Mouse (Mus musculus) T-helper 2 cell (primary cell): ENCODE data around the gene Drd3.

Source experiments
- in situ Hi-C: fragments of 300-600 bp; cut with MboI, MseI; formaldehyde crosslinking; loops from one replicate; pipeline ENCODE4 v1.15.1; 2025; ENCODE audit warnings: high pct_unique_total_duplicates

Drd3 gene

DNA sequence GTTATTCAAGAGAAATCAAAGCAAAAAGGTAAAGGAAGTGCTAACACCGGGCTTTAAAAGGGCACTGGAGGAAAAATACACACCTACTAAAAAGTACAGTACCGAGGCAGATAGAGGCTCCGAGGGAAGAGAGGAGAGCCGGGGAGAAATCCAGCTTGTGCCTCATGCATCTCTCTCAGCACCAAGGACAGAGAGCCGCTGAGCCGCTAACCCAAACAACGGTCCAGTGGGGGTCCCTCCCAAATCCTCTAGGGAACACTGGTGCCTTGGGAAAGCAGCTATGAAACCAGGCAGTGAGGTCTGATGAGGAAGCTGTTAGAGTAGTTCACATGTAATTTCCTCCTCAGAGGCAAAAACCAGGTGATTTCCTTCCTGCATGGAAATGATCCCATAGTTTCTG is at the start of gene Drd3:
Gene Drd3, plus strand, starts transcription at position 276 of the 400 bp plus-strand sequence.
- in situ Hi-C loops: no loop called here

- in situ Hi-C loops: no loop called here
Measured at GRCm38 (mm10) chr16:43708335-43709061, 45.3 kb upstream of the Drd3 start.

GRCm38 (mm10) chr16:43709062-43709413 is 44.8 kb upstream of the Drd3 start:
- in situ Hi-C loops: no loop called here

DNA sequence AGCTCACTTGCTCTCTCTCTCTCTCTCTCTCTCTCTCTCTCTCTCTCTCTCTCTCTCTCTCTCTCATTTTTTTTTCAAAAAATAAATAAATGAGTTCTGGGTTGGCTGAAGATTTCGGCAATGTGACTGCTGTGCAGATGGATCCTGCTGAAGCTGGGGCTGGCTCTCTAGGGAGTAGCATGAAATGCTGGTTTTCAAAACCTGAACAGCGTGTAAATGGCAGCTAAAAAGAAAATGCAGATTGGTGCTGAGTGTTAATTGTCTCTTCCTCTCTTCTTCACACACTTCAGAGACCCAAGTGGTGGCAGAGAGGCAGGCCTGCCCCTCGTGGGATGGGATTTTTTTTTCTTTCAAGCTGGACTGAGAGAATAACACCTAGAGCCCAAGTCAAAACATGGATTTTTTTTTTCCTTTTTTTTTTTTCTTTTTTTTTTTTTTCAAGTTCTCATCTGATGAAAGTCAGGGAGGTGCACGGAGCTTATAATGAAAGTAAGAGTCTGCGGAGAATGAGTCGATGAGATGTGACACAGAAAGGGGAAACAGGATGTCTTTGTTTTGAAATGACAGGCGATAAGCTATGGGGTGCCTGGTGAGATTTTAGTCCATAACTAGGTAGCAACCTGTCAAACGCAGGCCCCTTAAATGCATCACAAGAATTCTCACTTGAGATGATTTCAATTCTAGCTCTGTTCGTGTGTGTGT is 44.2 kb upstream of the Drd3 start:
- in situ Hi-C loops: no loop called here

DNA sequence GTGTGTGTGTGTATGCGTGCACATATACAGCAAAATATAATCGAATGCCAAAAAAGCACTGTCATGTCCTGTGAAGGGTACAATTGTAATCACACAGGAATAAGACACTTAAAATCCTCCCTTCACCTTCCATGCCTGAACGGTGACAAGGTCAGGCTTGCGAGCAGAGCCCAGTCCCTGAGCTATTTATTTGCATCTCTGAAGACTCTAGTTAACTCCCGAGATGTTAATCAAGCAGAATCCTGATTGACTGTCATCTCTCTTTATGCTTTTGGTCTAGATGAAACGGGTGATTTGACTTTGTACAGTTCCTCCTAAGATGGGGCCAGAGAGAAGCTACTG is 43.7 kb upstream of the Drd3 start:
- in situ Hi-C loops: no loop called here

DNA sequence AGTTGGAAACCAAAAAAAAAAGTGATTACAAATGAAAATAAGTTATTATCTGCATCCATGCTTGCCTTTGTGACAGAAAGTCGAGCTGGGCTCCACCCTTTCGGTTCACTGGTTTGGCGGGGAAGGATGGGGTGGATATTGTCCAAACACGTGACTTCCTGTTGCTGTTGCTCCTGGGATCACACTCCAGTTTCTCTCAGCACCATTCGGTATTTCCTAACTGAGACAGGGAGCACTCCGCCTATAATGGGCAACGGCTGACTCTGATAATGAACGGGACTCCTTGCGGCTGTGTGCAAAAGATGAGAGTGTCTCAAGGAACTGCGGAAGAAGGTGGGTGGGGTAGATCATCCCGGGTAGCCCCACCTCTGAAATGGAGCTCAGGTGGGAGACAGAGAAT is 43.2 kb upstream of the Drd3 start:
- in situ Hi-C loops: no loop called here

DNA sequence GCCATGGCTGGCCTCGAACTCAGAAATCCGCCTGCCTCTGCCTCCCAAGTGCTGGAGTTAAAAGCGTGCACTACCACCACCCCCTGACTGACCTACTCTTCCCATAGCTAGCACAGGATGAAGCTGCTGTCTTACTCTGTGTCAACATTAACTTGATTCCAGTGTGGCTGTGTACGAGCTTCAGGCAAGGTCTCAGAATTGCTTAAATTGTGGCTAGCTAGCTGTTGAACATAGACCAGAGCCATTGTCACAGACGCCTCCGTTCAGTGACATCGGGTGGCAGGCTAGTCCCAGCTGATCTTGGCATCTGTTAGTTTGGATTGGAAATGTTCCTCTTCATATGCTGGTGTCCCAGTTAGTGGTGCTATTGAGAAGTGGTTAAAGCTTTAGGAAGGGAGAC is 42.5 kb upstream of the Drd3 start:
- in situ Hi-C loops: no loop called here

GRCm38 (mm10) chr16:43724444-43724843 is 29.4 kb upstream of the Drd3 start:
- in situ Hi-C loops: no loop called here

DNA sequence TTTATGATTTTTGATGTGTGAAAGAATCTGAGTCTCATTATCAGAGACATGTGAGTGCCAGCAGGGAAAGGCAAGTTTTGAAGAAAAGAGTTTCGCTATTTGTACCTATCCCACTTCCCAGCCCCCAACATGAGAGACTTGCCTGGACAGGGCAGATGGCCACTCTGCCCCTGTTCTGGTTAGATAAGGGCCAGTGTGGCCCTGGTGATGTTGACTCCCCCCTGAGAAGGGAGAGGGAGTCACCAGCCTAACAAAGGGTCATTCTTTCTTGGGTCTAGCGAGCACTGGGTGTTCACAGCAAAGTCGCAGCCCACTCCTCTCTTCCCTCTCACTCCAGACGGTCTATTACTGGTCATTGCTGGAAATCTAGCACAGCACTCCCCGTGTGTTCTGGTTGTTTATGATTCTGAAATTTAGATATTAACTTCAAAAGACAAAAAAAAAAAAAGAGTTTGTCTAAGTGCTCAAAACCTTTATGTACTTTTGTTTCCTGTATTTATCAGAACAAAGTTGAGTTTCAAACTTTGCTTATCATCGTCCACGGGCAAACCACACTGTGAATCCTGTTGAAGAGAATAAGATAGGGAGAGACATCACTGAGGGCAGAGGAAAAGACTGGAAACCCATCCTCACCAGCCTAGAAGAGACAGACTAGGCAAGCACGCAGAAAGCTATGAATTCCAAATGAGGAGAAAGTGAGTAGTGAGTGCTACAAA is 24.2 kb upstream of the Drd3 start:
- in situ Hi-C loops: loop anchor here (5.0 kb wide), 1 partner anchor 197 kb away; no protein-coding TSS in a partner anchor

GRCm38 (mm10) chr16:43730281-43730680 is 23.5 kb upstream of the Drd3 start:
- in situ Hi-C loops: loop anchor here (5.0 kb wide), 1 partner anchor 198 kb away; no protein-coding TSS in a partner anchor

GRCm38 (mm10) chr16:43732496-43732895 is 21.3 kb upstream of the Drd3 start:
- in situ Hi-C loops: loop anchor here (5.0 kb wide), 1 partner anchor 200 kb away; no protein-coding TSS in a partner anchor

- in situ Hi-C loops: loop anchor here (5.0 kb wide), 1 partner anchor 201 kb away; no protein-coding TSS in a partner anchor
Measured at GRCm38 (mm10) chr16:43732900-43733299, 20.9 kb upstream of the Drd3 start.

GRCm38 (mm10) chr16:43737933-43738332 is 15.9 kb upstream of the Drd3 start:
- in situ Hi-C loops: no loop called here

DNA sequence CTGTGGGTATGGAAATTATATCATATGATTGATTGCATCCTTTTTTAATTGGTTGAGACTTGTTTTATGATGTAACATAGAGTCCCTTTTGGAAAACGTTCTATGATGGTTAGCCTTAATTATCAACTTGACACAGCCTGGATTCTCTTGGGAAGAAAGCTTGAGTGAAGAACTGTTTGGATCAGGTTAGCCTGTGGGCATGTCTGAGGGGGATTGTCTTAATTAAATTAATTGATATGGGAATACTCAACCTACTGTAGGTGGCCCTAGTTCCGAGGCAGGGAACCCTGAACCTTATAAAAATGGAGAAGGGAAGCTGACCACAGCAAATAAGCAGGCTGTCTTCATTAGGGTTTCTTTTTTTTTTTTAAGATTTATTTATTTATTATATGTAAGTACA is 12.9 kb upstream of the Drd3 start:
- in situ Hi-C loops: no loop called here

DNA sequence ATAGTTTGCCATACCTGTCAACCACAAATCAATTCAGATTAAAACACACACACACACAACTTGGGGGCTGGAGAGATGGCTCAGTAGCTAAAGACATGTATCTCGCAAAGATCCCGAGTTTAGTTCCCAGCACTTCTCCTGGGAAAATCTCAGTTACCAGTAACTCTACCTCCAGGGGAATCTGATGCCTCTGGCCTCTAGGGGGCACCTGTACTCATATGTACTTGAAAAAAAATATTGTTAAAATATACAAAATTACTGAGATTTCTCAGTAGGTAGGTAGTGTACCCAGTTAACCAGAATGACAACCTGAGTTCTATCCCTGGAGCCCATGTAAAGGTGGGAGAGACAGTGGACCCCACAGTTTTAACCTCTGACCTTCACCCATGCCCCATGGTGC is 5.4 kb upstream of the Drd3 start:
- in situ Hi-C loops: no loop called here

- in situ Hi-C loops: no loop called here
Measured at GRCm38 (mm10) chr16:43752900-43753299, 926 bp upstream of the Drd3 start.

GRCm38 (mm10) chr16:43772358-43772757 is 18.5 kb downstream of the Drd3 start:
- in situ Hi-C loops: no loop called here

GRCm38 (mm10) chr16:43772766-43773165 is 18.9 kb downstream of the Drd3 start:
- in situ Hi-C loops: no loop called here

GRCm38 (mm10) chr16:43773506-43773905 is 19.7 kb downstream of the Drd3 start:
- in situ Hi-C loops: no loop called here

DNA sequence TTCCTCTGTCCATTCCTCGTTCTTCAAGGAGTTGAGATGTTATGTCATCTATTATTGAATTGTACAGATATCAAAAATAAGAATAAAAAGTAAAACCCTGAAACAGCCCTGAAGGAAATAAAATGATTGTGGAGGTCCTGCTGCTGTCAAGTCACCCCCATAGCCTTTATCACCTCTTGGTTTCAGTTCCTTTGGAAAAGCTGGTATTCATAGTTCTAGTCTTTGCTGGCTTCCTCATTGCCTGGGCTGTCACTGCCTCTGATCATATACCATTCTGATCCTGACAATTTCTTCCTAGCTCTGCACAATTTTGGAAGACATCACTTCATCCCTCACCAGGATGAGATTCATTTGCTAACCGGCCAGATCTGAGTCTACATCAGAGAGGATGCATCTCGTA is 23.1 kb downstream of the Drd3 start:
- in situ Hi-C loops: no loop called here

DNA sequence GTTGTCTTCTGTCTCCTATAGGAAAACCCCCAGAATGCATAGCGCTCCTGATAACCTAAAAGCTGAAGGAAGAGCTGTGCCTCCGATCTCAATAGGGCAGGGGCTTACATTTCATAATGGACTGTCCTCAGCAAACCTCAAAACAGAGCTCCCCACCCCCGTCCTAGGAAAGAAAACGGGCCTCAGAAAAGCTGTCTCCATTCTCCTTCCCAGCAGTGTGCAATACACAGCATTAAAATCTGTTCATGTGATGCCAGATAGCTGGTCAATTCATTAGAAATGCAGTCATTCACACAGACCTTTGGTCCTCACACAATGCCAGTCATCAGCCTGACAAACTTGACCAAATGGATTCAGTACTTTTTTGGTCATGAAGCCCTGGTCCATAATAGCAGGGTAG is 45.7 kb downstream of the Drd3 start:
- in situ Hi-C loops: no loop called here

GRCm38 (mm10) chr16:43800119-43800721 is 46.4 kb downstream of the Drd3 start:
- in situ Hi-C loops: loop anchor here (5.0 kb wide), 1 partner anchor 248 kb away; no protein-coding TSS in a partner anchor
